Mouse (Mus musculus) midbrain, embryonic 14.5 days (tissue): ENCODE data around the gene Naa60. TPM values are rescaled to one million over a fixed set of nuclear protein-coding genes. Genes with fewer than 3 reads are reported as not detected.
A peak's percentile ranks its signal among the peaks of the same experiment; 100 is the strongest.

Source experiments
- ATAC-seq: fragments of 200-750 bp; cut with Nextera tagmentation; 2 replicates; pipeline ENCODE4 v1.8.0; 2017; ENCODE audit warnings: moderate number of reproducible peaks, moderate library complexity; ENCODE audit not compliant: low FRiP score, low TSS enrichment
- DNase-seq: peaks from one replicate; pipeline ENCODE4 v3.0.0-alpha.2; 2015
- H3K27ac ChIP-seq: fragments of 300-500 bp; sonication (generic); replicated peaks from 2 replicates; pipeline ENCODE4 v1.5.1; 2014; ENCODE audit warnings: mild to moderate bottlenecking, low read depth, low read length, moderate library complexity
- H3K27me3 ChIP-seq: fragments of 300-500 bp; sonication (generic); 2 replicates; pipeline ENCODE4 v1.6.1; 2014; ENCODE audit warnings: low read length, control low read depth, mixed read lengths; ENCODE audit not compliant: control insufficient read depth, insufficient read depth
- H3K36me3 ChIP-seq: fragments of 300-500 bp; sonication (generic); 2 replicates; pipeline ENCODE4 v1.6.1; 2014; ENCODE audit warnings: low read length, control low read depth; ENCODE audit not compliant: control insufficient read depth, insufficient read depth
- H3K4me1 ChIP-seq: fragments of 300-500 bp; sonication (generic); 2 replicates; pipeline ENCODE4 v1.6.1; 2014; ENCODE audit warnings: mild to moderate bottlenecking, antibody characterized with exemption, low read length, control low read depth; ENCODE audit not compliant: control insufficient read depth, insufficient read depth
- H3K4me2 ChIP-seq: fragments of 300-500 bp; sonication (generic); 2 replicates; pipeline ENCODE4 v1.6.1; 2014; ENCODE audit warnings: mild to moderate bottlenecking, low read length, moderate library complexity
- H3K4me3 ChIP-seq: fragments of 300-500 bp; sonication (generic); replicated peaks from 2 replicates; pipeline ENCODE4 v1.5.1; 2014; ENCODE audit warnings: low read depth, low read length
- H3K9ac ChIP-seq: fragments of 300-500 bp; sonication (generic); replicated peaks from 2 replicates; pipeline ENCODE4 v1.6.1; 2014; ENCODE audit warnings: mild to moderate bottlenecking, low read length, moderate library complexity
- H3K9me3 ChIP-seq: fragments of 300-500 bp; sonication (generic); 2 replicates; pipeline ENCODE4 v1.6.1; 2016; ENCODE audit warnings: low read length, control low read depth, mixed read lengths; ENCODE audit not compliant: control insufficient read depth
- WGBS: fragments of 180-500 bp; shearing (Covaris S2); extraction: QIAGEN DNeasy Blood & Tissue Kit; methylation state at CpG from one replicate; pipeline ENCODE4 v1.1.7; 2014; 5-methylcytosine and 5-hydroxymethylcytosine counted together
- polyA plus RNA-seq: library from polyadenylated mRNA; unstranded; fragments of >200 nt; fragmentation: Nextera tagmentation; extraction: Ambion mirVana; gene quantifications from 2 replicates; pipeline ENCODE4 v1.2.1, GENCODE M21; 2014

The Naa60 gene
- polyA plus RNA-seq, 1 experiment from 2014 or later: 102 TPM

DNA sequence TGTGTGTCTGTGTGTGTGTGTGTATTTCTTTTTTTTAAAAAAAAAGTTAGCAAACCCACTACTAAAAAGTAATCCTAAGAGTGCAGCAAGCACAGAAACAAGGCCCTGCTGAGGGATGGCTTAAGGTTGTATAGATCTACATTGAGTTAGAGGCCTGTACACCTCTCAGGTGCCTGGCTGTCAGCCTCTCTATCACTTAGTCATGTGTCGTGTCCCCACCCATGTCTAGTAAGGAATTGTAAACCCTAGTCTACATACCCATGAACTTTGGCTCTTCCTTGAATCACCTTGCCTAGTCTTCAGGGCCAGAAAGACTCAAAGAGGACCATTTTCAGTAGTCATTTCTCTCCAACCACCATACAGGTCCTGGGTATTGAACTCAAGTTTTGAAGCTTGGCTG lies 24.4 kb downstream of the Naa60 start:
- no peaks in the 10 kb centered on the region for H3K27me3 ChIP-seq
- H3K27ac ChIP-seq: no peak overlapping the region
- DNase-seq (no peak), ATAC-seq (no peak)
- WGBS: 90% methylated on average over 1 of the region's 1 CpGs
- no peak overlapping the region for H3K9ac ChIP-seq
- no peak overlapping the region for H3K4me2 ChIP-seq
- H3K9me3 ChIP-seq: no peaks in the 10 kb centered on the region
- H3K4me3 ChIP-seq: no peak overlapping the region
- H3K4me1 ChIP-seq: no peaks in the 10 kb centered on the region
- peaks cover 72% of the 10 kb centered on the region for H3K36me3 ChIP-seq

DNA sequence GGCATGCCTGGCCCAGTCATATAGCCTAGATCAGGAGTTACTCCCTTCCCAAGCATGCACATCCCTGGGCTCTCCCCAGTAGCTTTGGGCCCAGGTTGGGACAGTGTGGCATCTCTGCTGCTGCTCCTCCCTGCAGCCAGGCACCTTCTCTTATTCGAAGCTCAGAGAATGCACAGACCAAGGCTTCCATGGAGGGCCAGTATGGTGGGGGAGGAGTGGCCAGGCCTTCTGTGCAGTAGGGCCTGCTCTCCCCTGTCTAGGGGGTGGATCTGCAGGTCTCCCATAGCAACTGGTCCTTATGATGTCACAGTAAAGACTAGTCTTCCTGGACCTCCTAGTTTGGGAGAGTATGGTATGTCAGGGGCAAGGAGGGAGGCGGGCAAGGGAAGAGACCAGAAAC lies 35.3 kb downstream of the Naa60 start:
- Histone ChIP-seq H3K9ac (no peak overlapping the region), H3K9me3 (no peaks in the 10 kb centered on the region), H3K27me3 (no peaks in the 10 kb centered on the region), H3K4me3 (no peak overlapping the region), H3K36me3 (peaks cover 53% of the 10 kb centered on the region), H3K27ac (no peak overlapping the region), H3K4me1 (peaks cover 12% of the 10 kb centered on the region), H3K4me2 (peak overlapping the region; percentile 76; the same call in 1 of the 2 replicates)
- 74% methylated on average over 2 of the region's 2 CpGs for WGBS
- ATAC-seq (no peak), DNase-seq (no peak)

GRCm38 (mm10) chr16:3908537-3909111 lies 36.4 kb downstream of the Naa60 start, which contains the start of the genes 1700037C18Rik and Cluap1:
Gene 1700037C18Rik (minus strand): TSS chr16:3908689.
Gene Cluap1 (plus strand): TSS chr16:3908801.
- H3K4me3 ChIP-seq: peak within 1 kb of the TSS; percentile 58
- peak within 1 kb of the TSS; percentile 76 for H3K4me2 ChIP-seq
- DNase-seq (peak; percentile 96), ATAC-seq (peak; percentile 94)
- peaks cover 53% of the 10 kb centered on the region for H3K36me3 ChIP-seq
- H3K9ac ChIP-seq: peak within 1 kb of the TSS; percentile 68
- peak within 1 kb of the TSS; percentile 79 for H3K27ac ChIP-seq
- WGBS: under 1% methylated on average over 33 of the region's 33 CpGs
- peaks cover 12% of the 10 kb centered on the region for H3K4me1 ChIP-seq
- H3K9me3 ChIP-seq: no peaks in the 10 kb centered on the region
- no peaks in the 10 kb centered on the region for H3K27me3 ChIP-seq

GRCm38 (mm10) chr16:3909118-3909517 lies 36.9 kb downstream of the Naa60 start:
- peak overlapping the region; percentile 68 for H3K9ac ChIP-seq
- peak overlapping the region; percentile 79 for H3K27ac ChIP-seq
- no peaks in the 10 kb centered on the region for H3K9me3 ChIP-seq
- H3K4me1 ChIP-seq: peaks cover 12% of the 10 kb centered on the region
- peak overlapping the region; percentile 58 for H3K4me3 ChIP-seq
- H3K27me3 ChIP-seq: no peaks in the 10 kb centered on the region
- peak overlapping the region; percentile 76 for H3K4me2 ChIP-seq
- ATAC-seq (no peak), DNase-seq (no peak)
- WGBS: 9% methylated on average over 20 of the region's 20 CpGs
- H3K36me3 ChIP-seq: peaks cover 53% of the 10 kb centered on the region

GRCm38 (mm10) chr16:3920756-3921155 lies 48.6 kb downstream of the Naa60 start:
- Histone ChIP-seq H3K4me1 (no peaks in the 10 kb centered on the region), H3K4me2 (no peak overlapping the region), H3K27ac (no peak overlapping the region), H3K9me3 (no peaks in the 10 kb centered on the region), H3K4me3 (no peak overlapping the region), H3K36me3 (peaks cover 64% of the 10 kb centered on the region), H3K27me3 (no peaks in the 10 kb centered on the region), H3K9ac (no peak overlapping the region)
- no peak for DNase-seq
- WGBS: 96% methylated on average over 2 of the region's 2 CpGs
- no peak for ATAC-seq

DNA sequence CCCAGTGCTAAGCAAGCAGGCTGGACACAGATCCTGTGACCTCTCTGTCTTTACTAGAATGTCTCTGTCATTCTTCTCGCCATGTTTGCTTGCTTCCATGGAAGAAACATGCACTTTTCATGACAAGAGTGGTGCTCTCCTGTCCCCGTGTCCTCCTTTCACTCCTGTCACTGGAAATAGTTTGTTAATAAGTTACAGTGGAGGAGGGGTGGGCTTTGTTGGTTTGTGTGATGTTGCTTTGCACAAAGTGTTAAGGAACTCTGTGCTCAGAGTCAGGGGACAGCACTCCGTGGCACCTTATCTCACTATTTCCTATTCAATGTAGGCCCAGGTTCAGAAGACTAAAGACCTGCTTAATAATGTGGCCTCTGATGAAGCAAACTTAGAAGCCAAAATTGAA lies 51.3 kb downstream of the Naa60 start:
- Histone ChIP-seq H3K4me2 (no peak overlapping the region), H3K9ac (no peak overlapping the region), H3K27ac (no peak overlapping the region), H3K36me3 (peaks cover 65% of the 10 kb centered on the region), H3K4me1 (no peaks in the 10 kb centered on the region), H3K4me3 (no peak overlapping the region), H3K9me3 (no peaks in the 10 kb centered on the region), H3K27me3 (no peaks in the 10 kb centered on the region)
- 94% methylated on average over 3 of the region's 3 CpGs for WGBS
- DNase-seq (no peak), ATAC-seq (no peak)

DNA sequence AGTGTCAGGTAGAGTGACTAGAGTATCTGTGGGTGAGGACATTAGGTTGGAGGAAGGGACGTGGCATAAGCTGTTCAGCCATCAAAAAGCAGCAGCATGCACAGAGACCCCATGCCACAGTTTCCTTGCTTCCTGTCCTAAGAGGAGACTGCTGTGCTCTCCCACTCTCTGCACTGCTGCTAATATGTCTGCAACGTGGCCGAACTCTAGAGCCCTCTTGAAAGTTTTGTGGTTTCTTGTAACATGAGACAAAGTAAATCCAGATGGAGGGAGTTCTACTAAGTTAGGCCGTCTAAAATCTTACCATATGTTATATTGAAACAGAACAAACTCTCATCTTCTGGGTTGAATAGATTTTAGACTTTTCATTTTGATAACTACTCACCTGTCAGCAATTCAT lies 51.8 kb downstream of the Naa60 start:
- no peak overlapping the region for H3K9ac ChIP-seq
- 96% methylated on average over 4 of the region's 4 CpGs for WGBS
- no peak overlapping the region for H3K27ac ChIP-seq
- peaks cover 68% of the 10 kb centered on the region for H3K36me3 ChIP-seq
- H3K9me3 ChIP-seq: no peaks in the 10 kb centered on the region
- no peak overlapping the region for H3K4me2 ChIP-seq
- H3K4me1 ChIP-seq: no peaks in the 10 kb centered on the region
- H3K4me3 ChIP-seq: no peak overlapping the region
- DNase-seq: no peak
- H3K27me3 ChIP-seq: no peaks in the 10 kb centered on the region
- no peak for ATAC-seq

GRCm38 (mm10) chr16:3928582-3928981 lies 56.4 kb downstream of the Naa60 start:
- no peak overlapping the region for H3K4me2 ChIP-seq
- DNase-seq (no peak), ATAC-seq (no peak)
- H3K27me3 ChIP-seq: no peaks in the 10 kb centered on the region
- no peaks in the 10 kb centered on the region for H3K4me1 ChIP-seq
- no peak overlapping the region for H3K4me3 ChIP-seq
- WGBS: 83% methylated on average over 1 of the region's 1 CpGs
- no peaks in the 10 kb centered on the region for H3K9me3 ChIP-seq
- H3K36me3 ChIP-seq: peaks cover 76% of the 10 kb centered on the region
- no peak overlapping the region for H3K9ac ChIP-seq
- H3K27ac ChIP-seq: no peak overlapping the region

DNA sequence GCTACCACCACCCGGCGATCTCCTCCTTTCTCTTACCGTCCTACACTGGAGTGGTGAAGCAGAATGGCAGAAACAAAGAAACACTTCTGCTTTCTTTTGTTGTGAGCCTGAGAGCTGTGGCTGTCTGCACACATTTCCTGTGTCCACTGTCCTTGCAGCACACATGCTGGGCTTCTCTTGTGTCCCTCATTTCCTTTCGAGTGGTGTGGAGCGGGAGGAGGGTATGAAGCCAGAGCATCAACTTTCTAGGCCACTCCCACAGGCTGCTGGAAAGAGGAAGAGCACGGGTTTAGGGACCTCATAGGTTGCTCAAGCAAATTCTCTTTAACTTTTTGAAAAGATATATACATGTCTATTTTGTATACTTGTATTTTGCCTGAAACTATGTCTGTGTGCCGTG lies 57.0 kb downstream of the Naa60 start:
- H3K27ac ChIP-seq: no peak overlapping the region
- no peaks in the 10 kb centered on the region for H3K27me3 ChIP-seq
- H3K4me2 ChIP-seq: no peak overlapping the region
- ATAC-seq (no peak), DNase-seq (no peak)
- H3K4me3 ChIP-seq: no peak overlapping the region
- H3K9ac ChIP-seq: no peak overlapping the region
- WGBS: 82% methylated on average over 7 of the region's 7 CpGs
- peaks cover 75% of the 10 kb centered on the region for H3K36me3 ChIP-seq
- no peaks in the 10 kb centered on the region for H3K4me1 ChIP-seq
- H3K9me3 ChIP-seq: no peaks in the 10 kb centered on the region
